Mouse (Mus musculus) bone marrow, adult 2 months (tissue): ENCODE measurements around the gene Uchl4. TPM values are rescaled to one million over a fixed set of nuclear protein-coding genes. Genes with fewer than 3 reads are reported as not detected.

ENCODE experiments used
- H3K27ac ChIP-seq: fragments of 200-500 bp; 2 replicates; pipeline ENCODE4 v1.5.1; 2012; ENCODE audit warnings: low read depth, mild to moderate bottlenecking, control low read depth, inconsistent platforms, low read length; ENCODE audit not compliant: control insufficient read depth, poor library complexity, insufficient read depth
- H3K4me1 ChIP-seq: fragments of 200-500 bp; 2 replicates; pipeline ENCODE4 v1.6.1; 2011; ENCODE audit warnings: low read length; ENCODE audit not compliant: control insufficient read depth, insufficient read depth
- H3K4me3 ChIP-seq: fragments of 200-500 bp; replicated peaks from 2 replicates; pipeline ENCODE3; 2011; ENCODE audit warnings: mild to moderate bottlenecking, low read depth, low read length, control low read depth; ENCODE audit not compliant: control insufficient read depth
- CTCF ChIP-seq: fragments of 200-500 bp; IDR thresholded peaks from 2 replicates; pipeline ENCODE4 v1.5.1; 2011; ENCODE audit warnings: low read length, control low read depth; ENCODE audit not compliant: control insufficient read depth, insufficient read depth
- POLR2A ChIP-seq: fragments of 200-500 bp; IDR thresholded peaks from 2 replicates; pipeline ENCODE4 v1.6.1; 2011; ENCODE audit warnings: low read depth, mild to moderate bottlenecking, control low read depth, low read length, borderline replicate concordance; ENCODE audit not compliant: control insufficient read depth
- WGBS: fragments of 180-500 bp; shearing (Covaris S2); methylation state at CpG from one replicate; pipeline ENCODE4 v1.1.7; 2018; 5-methylcytosine and 5-hydroxymethylcytosine counted together
- polyA plus RNA-seq: library from polyadenylated mRNA; stranded (reverse); fragments of >200 nt; gene quantifications from 2 replicates; pipeline ENCODE4 v1.2.4, GENCODE M21; 2011; ENCODE audit warnings: low replicate concordance; ENCODE audit not compliant: missing spikeins, insufficient read depth, insufficient read length

The Uchl4 gene
- polyA plus RNA-seq, 1 experiment: not detected

DNA sequence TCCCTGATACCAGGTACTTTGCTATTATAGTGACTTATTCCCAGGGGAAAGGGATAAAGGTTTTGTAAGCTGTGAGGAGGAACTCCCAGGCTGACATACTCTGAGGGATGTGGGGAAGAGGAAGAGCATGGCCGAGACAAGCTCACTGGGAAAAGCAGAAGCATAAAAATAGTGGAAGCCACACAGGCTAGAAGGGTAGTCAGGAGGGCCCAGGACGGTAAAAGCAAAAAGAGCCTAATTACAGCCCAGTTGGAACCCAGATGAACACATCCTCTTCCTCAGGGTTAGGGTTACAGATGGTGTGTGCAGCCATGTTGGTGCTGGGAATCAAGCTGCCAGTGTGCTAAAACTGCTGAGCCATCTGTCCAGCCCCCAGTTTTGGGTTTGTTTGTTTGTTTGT, 12.9 kb upstream of the Uchl4 start:
- Histone ChIP-seq H3K4me3 (no peak overlapping the region), H3K4me1 (peaks cover 4% of the 10 kb centered on the region; the same call in 1 of the 2 replicates), H3K27ac (no peak overlapping the region)
- no peak for TF ChIP-seq CTCF
- TF ChIP-seq POLR2A: no peak
- 15% methylated on average over 2 of the region's 2 CpGs for WGBS

DNA sequence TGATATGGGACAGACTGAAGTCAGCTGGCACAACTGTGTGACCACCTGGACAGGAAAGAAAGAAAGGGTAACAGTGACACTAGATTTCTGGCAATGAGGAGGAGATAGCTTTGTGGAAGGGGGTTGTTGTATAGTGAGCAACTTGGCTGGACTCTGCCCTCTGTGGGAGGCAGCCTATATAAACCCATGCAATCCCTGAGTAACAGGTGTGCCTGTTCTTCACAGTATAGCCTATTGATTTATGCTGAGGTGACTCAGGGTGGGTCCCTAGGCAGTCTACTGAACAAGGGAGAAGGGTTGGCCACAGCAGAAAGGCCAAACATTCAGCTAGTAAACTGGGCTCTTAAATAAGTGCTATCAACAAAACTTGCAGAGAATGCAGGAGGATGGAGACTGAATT, 9.2 kb upstream of the Uchl4 start:
- TF ChIP-seq POLR2A: no peak
- TF ChIP-seq CTCF: no peak
- Histone ChIP-seq H3K4me3 (no peak overlapping the region), H3K4me1 (peaks cover 6% of the 10 kb centered on the region; the same call in 1 of the 2 replicates), H3K27ac (no peak overlapping the region)

DNA sequence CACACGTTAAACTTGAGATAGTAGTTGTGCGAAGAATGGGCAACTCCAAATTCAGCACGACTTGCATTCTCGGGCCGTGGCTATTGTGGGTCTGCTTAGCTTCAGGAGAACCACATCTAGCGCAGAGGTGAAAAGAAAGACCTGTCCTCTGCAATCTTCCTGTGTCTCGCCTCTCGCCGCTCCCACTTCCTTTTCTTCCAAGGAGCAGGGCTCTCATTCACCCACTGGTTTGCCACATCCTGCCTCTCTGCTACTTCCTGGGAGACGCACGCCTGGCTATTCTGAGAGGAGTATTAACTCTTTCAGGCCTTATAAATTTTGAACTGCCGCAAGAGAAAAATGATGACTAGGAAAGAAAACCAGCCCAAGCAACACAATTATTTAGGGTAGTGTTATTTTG, 7.3 kb upstream of the Uchl4 start:
- H3K27ac ChIP-seq: no peak overlapping the region

DNA sequence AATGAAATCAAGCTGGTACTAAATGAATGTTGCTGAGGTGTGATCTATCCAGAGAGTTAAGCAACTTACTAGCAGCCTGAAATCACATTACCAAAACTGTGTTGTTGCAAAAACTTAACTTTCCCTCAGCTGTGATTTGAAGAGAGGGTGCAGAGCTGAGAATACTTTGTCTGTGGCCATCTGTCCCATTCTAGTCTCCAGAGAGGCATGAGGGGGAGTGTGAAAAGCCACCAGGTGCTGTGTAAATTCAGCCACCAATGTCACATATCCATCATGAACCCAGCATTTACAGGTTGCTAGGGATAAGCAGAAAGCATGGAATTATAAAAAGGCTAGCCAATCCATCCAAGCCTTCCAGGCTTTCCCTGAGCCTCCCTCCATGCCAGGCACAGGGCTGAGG, 6.0 kb upstream of the Uchl4 start:
- TF ChIP-seq POLR2A (no peak), CTCF (no peak)
- no peak overlapping the region for H3K4me3 ChIP-seq
- no peak overlapping the region for H3K27ac ChIP-seq
- H3K4me1 ChIP-seq: peaks cover 4% of the 10 kb centered on the region; the same call in 1 of the 2 replicates

More for the DNA sequence above, 7.3 kb upstream of the Uchl4 start:
- TF ChIP-seq CTCF (no peak), POLR2A (no peak)
- Histone ChIP-seq H3K4me1 (peaks cover 4% of the 10 kb centered on the region; the same call in 1 of the 2 replicates), H3K4me3 (no peak overlapping the region)
- 7% methylated on average over 12 of the region's 12 CpGs for WGBS

DNA sequence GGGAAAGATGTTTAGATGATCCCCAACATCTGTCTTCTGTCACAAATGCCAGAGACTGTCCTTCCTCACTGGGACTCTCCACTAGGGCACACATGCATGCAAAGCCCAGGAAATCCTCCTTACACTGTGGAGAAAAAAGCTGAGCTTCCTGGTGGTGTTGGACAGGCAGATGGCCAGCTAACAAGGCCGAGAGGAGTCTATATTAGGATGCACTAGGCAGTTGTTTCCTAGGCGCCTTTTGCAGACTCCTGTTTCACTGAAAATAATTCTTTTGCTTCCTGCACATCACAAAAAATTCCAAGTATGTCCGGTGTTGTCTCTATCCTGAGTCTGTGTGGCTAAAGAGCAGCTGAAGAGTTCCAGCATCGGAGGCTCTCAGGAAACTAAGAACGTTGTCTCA, 3.8 kb upstream of the Uchl4 start:
- no peak for TF ChIP-seq POLR2A
- TF ChIP-seq CTCF: no peak
- Histone ChIP-seq H3K27ac (no peak overlapping the region), H3K4me3 (no peak overlapping the region), H3K4me1 (peaks cover 4% of the 10 kb centered on the region; the same call in 1 of the 2 replicates)
- WGBS: 77% methylated on average over 5 of the region's 5 CpGs

DNA sequence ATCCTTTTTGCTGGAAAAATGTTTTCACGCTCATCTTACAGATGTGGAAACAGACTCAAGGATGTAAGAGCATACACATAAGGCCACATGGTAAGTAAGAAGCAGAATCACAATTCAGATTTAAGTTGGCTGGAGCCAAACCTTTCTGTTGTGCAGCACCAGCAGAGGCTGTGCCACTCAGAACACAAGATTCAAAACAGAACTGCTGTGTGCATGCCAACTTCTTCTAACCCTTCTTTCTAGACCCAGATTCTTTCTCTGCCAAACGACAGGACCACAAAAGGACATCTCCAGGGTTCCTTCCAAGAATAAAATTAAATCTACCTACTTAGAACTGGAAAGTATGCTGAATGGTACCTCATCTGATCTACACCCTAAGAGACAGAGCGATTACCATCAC, 3.3 kb upstream of the Uchl4 start:
- H3K4me1 ChIP-seq: peaks cover 4% of the 10 kb centered on the region; the same call in 1 of the 2 replicates
- no peak for TF ChIP-seq CTCF
- no peak for TF ChIP-seq POLR2A

DNA sequence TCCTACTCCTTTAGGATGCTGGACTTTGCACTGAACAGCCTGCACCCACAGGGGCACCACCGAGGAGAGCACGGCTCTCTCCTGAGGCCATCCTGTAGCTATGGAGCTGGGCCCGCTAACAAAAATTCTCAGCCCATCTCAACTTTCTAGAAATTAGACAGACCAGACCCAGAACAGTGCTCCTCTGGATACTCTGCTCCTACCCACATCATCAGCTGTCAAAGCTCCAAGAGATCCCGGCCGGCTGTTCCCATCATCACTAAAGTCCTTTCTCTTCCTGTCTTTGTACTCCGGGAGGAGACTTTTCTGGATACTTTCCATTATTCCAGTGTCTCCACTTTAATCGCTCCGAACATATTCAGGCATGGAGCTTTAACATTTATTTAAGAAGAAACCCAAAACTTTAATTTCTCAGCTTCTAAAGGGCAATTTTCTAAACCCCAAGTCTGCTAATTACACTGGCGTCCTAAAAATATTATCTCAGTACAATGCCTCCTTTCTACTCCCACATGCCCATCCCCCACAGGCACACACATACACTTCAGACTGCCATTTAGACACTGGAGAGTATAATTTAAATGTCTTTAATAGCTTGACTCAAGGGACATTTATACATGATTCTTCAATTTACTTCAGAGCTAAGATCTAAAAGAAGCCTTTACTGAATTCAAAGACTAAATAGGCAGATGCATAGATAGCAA, 2.6 kb upstream of the Uchl4 start:
- no peak for TF ChIP-seq POLR2A
- no peak for TF ChIP-seq CTCF
- Histone ChIP-seq H3K27ac (no peak overlapping the region), H3K4me1 (peaks cover 2% of the 10 kb centered on the region; the same call in 1 of the 2 replicates), H3K4me3 (no peak overlapping the region)
- 84% methylated on average over 9 of the region's 9 CpGs for WGBS

More for the DNA sequence above, 3.3 kb upstream of the Uchl4 start:
- 86% methylated on average over 3 of the region's 3 CpGs for WGBS
- H3K27ac ChIP-seq: no peak overlapping the region
- no peak overlapping the region for H3K4me3 ChIP-seq

DNA sequence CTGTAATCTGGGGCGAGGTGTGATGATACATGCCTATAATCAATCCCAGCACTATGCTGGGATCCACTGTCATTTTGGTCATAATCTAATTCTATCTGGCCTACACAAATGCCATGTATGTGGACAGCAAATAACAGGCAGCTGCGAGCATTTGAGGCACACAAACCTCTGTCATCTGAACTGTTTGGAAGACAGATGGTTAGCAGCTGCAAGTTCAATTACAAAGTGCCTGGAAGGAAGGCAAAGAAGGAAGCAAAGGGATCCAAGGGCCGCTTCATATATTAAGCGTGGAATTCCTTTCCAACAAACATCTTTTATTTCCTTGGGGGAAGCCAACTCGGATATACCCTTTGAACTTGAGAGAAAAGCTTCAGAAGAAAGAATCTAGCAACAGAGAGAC, 1.3 kb upstream of the Uchl4 start:
- no peak for TF ChIP-seq CTCF
- TF ChIP-seq POLR2A: no peak
- H3K4me3 ChIP-seq: no peak overlapping the region
- no peaks in the 10 kb centered on the region; the same call in 1 of the 2 replicates for H3K4me1 ChIP-seq
- H3K27ac ChIP-seq: no peak overlapping the region
- 78% methylated on average over 5 of the region's 5 CpGs for WGBS

DNA sequence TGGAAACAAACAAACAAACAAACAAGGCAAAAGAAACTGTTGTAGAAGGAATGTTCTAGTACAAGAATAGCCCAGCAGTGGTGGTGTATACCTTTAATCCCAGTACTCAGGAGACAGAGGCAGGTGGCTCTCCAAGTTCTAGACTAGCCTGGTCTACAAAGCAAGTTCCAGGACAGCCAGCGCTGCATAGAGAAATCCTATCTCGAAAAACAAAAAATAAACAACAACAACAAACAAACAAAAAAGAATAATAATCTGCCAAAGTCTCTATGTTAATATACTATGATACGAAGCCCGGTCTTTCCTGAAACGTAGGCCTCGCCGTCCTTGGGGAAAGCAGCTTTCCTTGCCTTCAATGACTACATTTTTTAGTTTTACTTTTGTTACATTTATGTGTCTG, 1.1 kb downstream of the Uchl4 start:
- TF ChIP-seq CTCF (no peak), POLR2A (no peak)
- WGBS: 89% methylated on average over 7 of the region's 7 CpGs

DNA sequence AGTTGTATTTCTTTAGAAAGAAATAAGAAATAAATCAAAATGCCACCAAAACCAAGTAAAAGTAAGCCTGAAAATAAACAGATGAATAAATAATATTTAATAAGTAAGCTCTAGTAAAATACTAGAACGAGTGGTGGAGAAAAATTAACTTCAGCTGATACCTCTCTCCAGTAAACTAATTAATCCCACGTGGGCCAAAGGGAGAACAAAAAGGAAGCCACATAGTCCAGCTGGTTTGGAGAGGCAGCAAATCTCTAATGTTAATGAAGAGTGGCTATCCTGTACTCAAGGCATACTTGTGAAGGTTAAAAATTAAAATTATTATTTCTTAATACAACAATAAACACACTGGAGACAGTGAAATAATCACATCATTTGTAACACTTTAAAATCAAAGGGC, 5.1 kb downstream of the Uchl4 start:
- TF ChIP-seq CTCF: no peak
- TF ChIP-seq POLR2A: no peak
- whole genome bisulfite sequencing: 57% methylated on average over 2 of the region's 2 CpGs
- Histone ChIP-seq H3K4me3 (no peak overlapping the region), H3K4me1 (peaks cover 3% of the 10 kb centered on the region), H3K27ac (no peak overlapping the region)

More for the DNA sequence above, 1.1 kb downstream of the Uchl4 start:
- no peak overlapping the region for H3K4me3 ChIP-seq
- no peaks in the 10 kb centered on the region; the same call in 1 of the 2 replicates for H3K4me1 ChIP-seq
- no peak overlapping the region for H3K27ac ChIP-seq
